Mouse (Mus musculus) central nervous system, embryonic 11.5 days (tissue): ENCODE data around the gene Imp3. TPM values are rescaled to one million over a fixed set of nuclear protein-coding genes. Genes with fewer than 3 reads are reported as not detected.

Source experiments
- polyA plus RNA-seq: library from polyadenylated mRNA; depleted of rRNA; stranded (reverse); fragments of >200 nt; gene quantifications from 2 replicates; pipeline ENCODE4 v1.2.3, GENCODE M21; 2012; rRNA removed

The Imp3 gene
- polyA plus RNA-seq: 103 and 126 TPM in 2 replicates

DNA sequence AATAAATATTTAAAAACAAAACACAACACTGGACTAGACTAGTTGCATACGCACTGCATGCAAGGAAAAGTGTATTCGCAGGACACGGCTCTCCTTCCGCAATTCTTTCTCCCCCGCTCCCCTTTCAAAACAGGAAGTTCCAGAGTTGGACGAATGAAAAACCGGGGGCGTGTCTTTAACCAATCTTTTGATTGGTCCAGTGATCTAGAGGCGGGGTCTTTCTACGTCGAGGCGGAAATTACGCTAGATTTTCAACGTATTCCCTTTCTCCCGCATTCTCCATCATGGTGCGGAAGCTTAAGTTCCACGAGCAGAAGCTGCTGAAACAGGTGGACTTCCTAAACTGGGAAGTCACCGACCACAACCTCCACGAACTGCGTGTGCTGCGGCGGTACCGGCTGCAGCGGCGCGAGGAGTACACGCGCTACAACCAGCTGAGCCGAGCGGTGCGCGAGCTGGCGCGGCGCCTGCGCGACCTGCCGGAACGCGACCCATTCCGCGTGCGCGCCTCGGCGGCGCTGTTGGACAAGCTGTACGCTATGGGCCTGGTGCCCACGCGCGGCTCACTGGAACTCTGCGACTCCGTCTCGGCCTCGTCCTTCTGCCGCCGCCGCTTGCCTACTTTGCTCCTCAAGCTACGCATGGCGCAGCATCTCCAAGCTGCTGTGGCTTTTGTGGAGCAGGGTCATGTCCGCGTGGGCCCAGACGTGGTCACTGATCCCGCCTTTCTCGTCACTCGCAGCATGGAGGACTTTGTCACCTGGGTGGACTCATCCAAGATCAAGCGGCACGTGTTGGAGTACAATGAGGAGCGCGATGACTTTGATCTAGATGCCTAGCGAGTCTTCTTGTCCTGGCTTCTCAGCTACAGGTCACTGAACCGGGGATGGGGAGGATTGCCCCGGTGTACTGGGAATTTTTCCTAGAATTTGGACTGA, at the start of gene Imp3:
Gene Imp3, plus strand, starts transcription at position 253 of the 938 bp plus-strand sequence.

DNA sequence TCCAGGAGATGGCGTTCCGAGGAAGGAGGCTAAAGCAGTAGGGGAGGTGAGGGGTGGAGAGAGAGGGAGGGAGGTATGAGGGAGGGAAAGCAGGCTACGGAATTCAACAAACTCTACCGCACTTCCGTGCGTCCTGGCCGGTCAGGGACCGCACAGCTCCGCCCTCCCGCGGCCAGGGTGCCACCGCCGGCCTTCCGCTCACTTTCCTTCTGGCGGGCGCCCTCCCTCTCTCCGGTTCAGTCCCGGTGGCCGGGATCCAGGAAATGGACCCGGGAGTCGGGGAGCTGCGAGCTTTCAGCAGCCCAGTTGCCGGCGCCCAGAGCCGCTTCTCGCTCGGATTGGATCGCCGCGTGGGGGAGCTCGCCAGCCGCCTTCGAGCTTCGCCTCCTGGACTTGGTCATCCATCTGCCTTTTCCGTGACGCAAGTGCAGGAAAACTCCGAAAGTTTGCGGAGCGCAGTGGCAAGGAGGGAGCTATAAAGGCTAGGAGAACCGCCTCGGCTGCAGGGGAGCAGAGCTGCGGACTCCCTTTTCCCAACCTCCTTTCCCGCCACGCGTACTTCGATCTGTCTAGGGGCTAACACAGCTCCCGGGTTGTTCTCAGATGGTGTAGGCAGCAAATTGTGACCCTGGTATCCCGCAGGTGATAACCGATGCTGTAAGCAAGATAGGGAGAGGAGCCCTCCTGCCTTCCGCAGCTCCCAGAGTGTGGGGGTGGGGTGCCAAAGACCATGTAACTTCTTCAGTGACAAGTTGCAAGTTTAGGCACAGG, 9.0 kb upstream of the Imp3 start, which contains the start of gene Snx33:
Gene Snx33, minus strand, starts transcription at position 331 of the 771 bp plus-strand sequence.

DNA sequence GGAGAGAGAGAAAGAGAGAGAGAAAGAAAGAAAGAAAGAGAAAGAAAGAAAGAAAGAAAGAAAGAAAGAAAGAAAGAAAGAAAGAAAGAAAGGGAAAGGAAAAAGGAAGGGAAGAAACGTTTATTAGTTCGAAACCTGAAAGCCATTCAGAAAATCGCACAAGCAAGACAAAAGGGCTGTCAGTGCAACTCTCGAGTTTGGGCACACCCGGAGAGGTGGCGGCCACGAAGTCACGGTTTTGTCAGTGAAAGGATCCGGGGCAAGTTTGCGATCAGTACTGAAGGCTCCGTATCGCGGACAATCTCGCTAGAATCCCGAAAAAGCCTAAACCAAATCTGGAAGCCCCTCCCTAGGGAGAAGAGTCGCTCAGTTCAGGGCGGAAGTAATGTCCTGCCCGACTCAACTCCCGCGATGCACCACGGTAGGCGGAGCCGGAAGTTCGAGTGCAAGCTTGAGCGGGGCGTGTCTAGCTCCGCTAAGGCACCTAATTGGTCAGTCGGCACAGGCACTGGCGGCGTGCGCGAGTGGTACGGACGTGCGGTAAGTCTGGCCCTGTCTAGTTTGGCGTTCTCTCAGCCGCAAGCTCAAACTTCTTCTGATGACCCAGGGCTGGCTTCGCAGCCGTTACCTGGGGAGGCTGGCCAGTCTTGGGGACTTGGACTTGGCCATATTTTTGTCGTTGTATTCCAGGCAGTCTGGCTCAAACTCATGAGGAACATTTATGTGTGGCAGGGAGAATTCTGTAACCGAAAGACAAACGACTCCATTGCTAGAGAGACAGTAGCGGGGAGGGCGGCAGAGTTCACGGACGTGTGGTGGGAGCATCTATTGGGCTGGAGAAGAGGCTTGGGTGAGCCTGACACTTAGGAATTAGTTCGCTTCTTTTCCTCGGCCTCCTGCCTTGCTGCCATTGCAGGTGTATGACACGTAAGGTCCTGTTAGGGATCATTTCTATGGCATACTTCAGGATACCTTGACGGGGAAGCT, 13.4 kb downstream of the Imp3 start, which contains the start of gene Snupn:
Gene Snupn, plus strand, starts transcription at position 465 of the 987 bp plus-strand sequence.

Other genes starting within 250 kb of the Imp3 start
- 9.9 and 20.5 TPM in 2 replicates for gene Lingo1, start 141.0 kb upstream of the Imp3 start, polyA plus RNA-seq
- gene Odf3l1, start 72.8 kb upstream of the Imp3 start, polyA plus RNA-seq: 0.29 TPM in 1 of 2 replicates, not detected in the other
- 2.0 and 5.6 TPM in 2 replicates for gene Cspg4, start 72.4 kb upstream of the Imp3 start, polyA plus RNA-seq
- gene Snx33, start 9.1 kb upstream of the Imp3 start, polyA plus RNA-seq: 6.7 and 8.9 TPM in 2 replicates
- 16.5 and 19.8 TPM in 2 replicates for gene Snupn, start 13.4 kb downstream of the Imp3 start, polyA plus RNA-seq
- gene Ptpn9, start 57.4 kb downstream of the Imp3 start, polyA plus RNA-seq: 26.1 and 37.2 TPM in 2 replicates
- gene Sin3a, start 134.6 kb downstream of the Imp3 start, polyA plus RNA-seq: 55.8 and 88.4 TPM in 2 replicates
- 80.1 and 106 TPM in 2 replicates for gene Man2c1, start 193.2 kb downstream of the Imp3 start, polyA plus RNA-seq
- gene Neil1, start 210.8 kb downstream of the Imp3 start, polyA plus RNA-seq: 7.5 and 9.3 TPM in 2 replicates
- gene Commd4, start 220.9 kb downstream of the Imp3 start, polyA plus RNA-seq: 133 and 143 TPM in 2 replicates